Mouse (Mus musculus) E14TG2a.4 (cell line): ENCODE results near the gene Alcam.

Experiments used
- H3K27me3 ChIP-seq: 2 replicates; pipeline ENCODE4 v1.6.1; 2014; ENCODE audit warnings: low read length, control low read depth; ENCODE audit not compliant: insufficient read depth
- H3K36me3 ChIP-seq: 2 replicates; pipeline ENCODE4 v1.6.1; 2014; ENCODE audit warnings: low read length, control low read depth; ENCODE audit not compliant: insufficient read depth
- H3K4me1 ChIP-seq: replicated peaks from 2 replicates; pipeline ENCODE4 v1.6.1; 2014; ENCODE audit warnings: low read depth, low read length, control low read depth
- H3K4me3 ChIP-seq: replicated peaks from 2 replicates; pipeline ENCODE4 v1.5.1; 2014; ENCODE audit warnings: mild to moderate bottlenecking, low read length
- H3K9me3 ChIP-seq: 2 replicates; pipeline ENCODE4 v1.6.1; 2014; ENCODE audit warnings: low read length, control low read depth
- CTCF ChIP-seq: conservative IDR thresholded peaks from 2 replicates; pipeline ENCODE4 v1.5.1; 2014; ENCODE audit warnings: low read length
- NANOG ChIP-seq: IDR thresholded peaks from 2 replicates; pipeline ENCODE4 v1.6.1; 2014; ENCODE audit warnings: borderline replicate concordance, low read length, mixed read lengths
- POU5F1 ChIP-seq: IDR thresholded peaks from 2 replicates; pipeline ENCODE4 v1.6.1; 2014; ENCODE audit warnings: low read length, borderline replicate concordance

Alcam gene

GRCm38 (mm10) chr16:52453971-52454514 lies at the start of gene Alcam:
Gene Alcam (minus strand): TSS chr16:52454074.
- Histone ChIP-seq H3K9me3 (no peaks in the 10 kb centered on the region), H3K4me1 (peaks cover 41% of the 10 kb centered on the region), H3K36me3 (no peaks in the 10 kb centered on the region), H3K4me3 (peak within 1 kb of the TSS; percentile 78), H3K27me3 (peaks cover 56% of the 10 kb centered on the region)
- no peak for TF ChIP-seq CTCF
- no peak for TF ChIP-seq NANOG
- no peak for TF ChIP-seq POU5F1

- H3K9me3 ChIP-seq, result no peaks in the 10 kb centered on the region
- H3K27me3 ChIP-seq, result no peaks in the 10 kb centered on the region
- no peaks in the 10 kb centered on the region for H3K4me1 ChIP-seq
- TF ChIP-seq NANOG (no peak), POU5F1 (no peak), CTCF (no peak)
- no peaks in the 10 kb centered on the region for H3K36me3 ChIP-seq
- no peak overlapping the region for H3K4me3 ChIP-seq
Observed at GRCm38 (mm10) chr16:52498757-52499335, 45.0 kb upstream of the Alcam start.

GRCm38 (mm10) chr16:52490542-52490941 lies 36.7 kb upstream of the Alcam start:
- H3K9me3 ChIP-seq, result no peaks in the 10 kb centered on the region
- no peak for TF ChIP-seq CTCF
- H3K4me1 ChIP-seq, result no peaks in the 10 kb centered on the region
- H3K27me3 ChIP-seq, result no peaks in the 10 kb centered on the region
- H3K4me3 ChIP-seq, result no peak overlapping the region
- H3K36me3 ChIP-seq, result no peaks in the 10 kb centered on the region

GRCm38 (mm10) chr16:52474235-52474634 lies 20.4 kb upstream of the Alcam start:
- H3K36me3 ChIP-seq, result no peaks in the 10 kb centered on the region

GRCm38 (mm10) chr16:52473089-52473488 lies 19.2 kb upstream of the Alcam start:
- Histone ChIP-seq H3K4me1 (no peaks in the 10 kb centered on the region), H3K27me3 (no peaks in the 10 kb centered on the region), H3K4me3 (no peak overlapping the region), H3K36me3 (no peaks in the 10 kb centered on the region), H3K9me3 (no peaks in the 10 kb centered on the region)
- TF ChIP-seq POU5F1, result no peak
- TF ChIP-seq CTCF, result no peak
- TF ChIP-seq NANOG, result no peak

More at GRCm38 (mm10) chr16:52474235-52474634, 20.4 kb upstream of the Alcam start:
- Histone ChIP-seq H3K9me3 (no peaks in the 10 kb centered on the region), H3K4me3 (no peak overlapping the region), H3K27me3 (no peaks in the 10 kb centered on the region), H3K4me1 (no peaks in the 10 kb centered on the region)
- TF ChIP-seq POU5F1, result no peak
- no peak for TF ChIP-seq CTCF
- TF ChIP-seq NANOG, result no peak

GRCm38 (mm10) chr16:52472635-52473034 lies 18.8 kb upstream of the Alcam start:
- TF ChIP-seq CTCF (no peak), POU5F1 (no peak), NANOG (no peak)
- H3K27me3 ChIP-seq, result no peaks in the 10 kb centered on the region
- H3K4me3 ChIP-seq, result no peak overlapping the region
- H3K9me3 ChIP-seq, result no peaks in the 10 kb centered on the region
- H3K4me1 ChIP-seq, result no peaks in the 10 kb centered on the region
- no peaks in the 10 kb centered on the region for H3K36me3 ChIP-seq

- H3K4me1 ChIP-seq, result no peaks in the 10 kb centered on the region
- no peak for TF ChIP-seq CTCF
- no peak overlapping the region for H3K4me3 ChIP-seq
- H3K9me3 ChIP-seq, result no peaks in the 10 kb centered on the region
- H3K27me3 ChIP-seq, result no peaks in the 10 kb centered on the region
- no peaks in the 10 kb centered on the region for H3K36me3 ChIP-seq
Observed at GRCm38 (mm10) chr16:52472059-52472458, 18.2 kb upstream of the Alcam start.

- H3K4me3 ChIP-seq, result no peak overlapping the region
- no peaks in the 10 kb centered on the region for H3K4me1 ChIP-seq
- no peaks in the 10 kb centered on the region for H3K9me3 ChIP-seq
- H3K27me3 ChIP-seq, result no peaks in the 10 kb centered on the region
- H3K36me3 ChIP-seq, result no peaks in the 10 kb centered on the region
- TF ChIP-seq NANOG (no peak), CTCF (no peak), POU5F1 (no peak)
Observed at GRCm38 (mm10) chr16:52470881-52471280, 17.0 kb upstream of the Alcam start.

GRCm38 (mm10) chr16:52470226-52470625 lies 16.4 kb upstream of the Alcam start:
- Histone ChIP-seq H3K36me3 (no peaks in the 10 kb centered on the region), H3K9me3 (no peaks in the 10 kb centered on the region), H3K27me3 (no peaks in the 10 kb centered on the region), H3K4me3 (no peak overlapping the region), H3K4me1 (no peaks in the 10 kb centered on the region)
- no peak for TF ChIP-seq NANOG
- TF ChIP-seq POU5F1, result no peak

GRCm38 (mm10) chr16:52468426-52468825 lies 14.6 kb upstream of the Alcam start:
- TF ChIP-seq NANOG, result no peak
- TF ChIP-seq POU5F1, result no peak
- TF ChIP-seq CTCF, result no peak
- Histone ChIP-seq H3K27me3 (no peaks in the 10 kb centered on the region), H3K36me3 (no peaks in the 10 kb centered on the region), H3K4me1 (no peaks in the 10 kb centered on the region), H3K9me3 (no peaks in the 10 kb centered on the region), H3K4me3 (no peak overlapping the region)
